Mouse (Mus musculus) embryonic facial prominence, embryonic 13.5 days (tissue): ENCODE data around the gene Cfap45. TPM values are rescaled to one million over a fixed set of nuclear protein-coding genes. Genes with fewer than 3 reads are reported as not detected.

ENCODE experiments used
- polyA plus RNA-seq: library from polyadenylated mRNA; unstranded; fragments of >200 nt; fragmentation: Nextera tagmentation; extraction: Ambion mirVana; gene quantifications from 2 replicates; pipeline ENCODE4 v1.2.1, GENCODE M21; 2015

Gene Cfap45
- polyA plus RNA-seq, 1 experiment from 2014 or later = 2.0 TPM

Other genes starting within 250 kb of the Cfap45 start
- 1.9 and 2.5 TPM in 2 replicates for gene Atp1a2, start 222.7 kb upstream of the Cfap45 start, polyA plus RNA-seq
- 0.07 TPM in 1 of 2 replicates, not detected in the other for gene Kcnj9, start 191.5 kb upstream of the Cfap45 start, polyA plus RNA-seq
- gene Kcnj10, start 179.6 kb upstream of the Cfap45 start, polyA plus RNA-seq = 0.06 TPM in 2 replicates
- 6.6 and 7.3 TPM in 2 replicates for gene Pigm, start 144.3 kb upstream of the Cfap45 start, polyA plus RNA-seq
- 0.47 TPM in 1 of 2 replicates, not detected in the other for gene Slamf9, start 45.4 kb upstream of the Cfap45 start, polyA plus RNA-seq
- gene Igsf9, start 39.0 kb upstream of the Cfap45 start, polyA plus RNA-seq = 75.6 and 83.2 TPM in 2 replicates
- gene Tagln2, start 20.8 kb upstream of the Cfap45 start, polyA plus RNA-seq = 133 and 135 TPM in 2 replicates
- 0.40 and 0.77 TPM in 2 replicates for gene Vsig8, start 35.1 kb downstream of the Cfap45 start, polyA plus RNA-seq
- 0.17 and 0.26 TPM in 2 replicates for gene Slamf8, start 69.8 kb downstream of the Cfap45 start, polyA plus RNA-seq
- gene Fcrl6, start 81.8 kb downstream of the Cfap45 start, polyA plus RNA-seq = 0.74 and 0.88 TPM in 2 replicates
- 11.9 and 13.2 TPM in 2 replicates for gene Dusp23, start 112.2 kb downstream of the Cfap45 start, polyA plus RNA-seq
- 1.1 TPM in 1 of 2 replicates, not detected in the other for gene Crp, start 177.3 kb downstream of the Cfap45 start, polyA plus RNA-seq